Mouse (Mus musculus) embryonic facial prominence, embryonic 13.5 days (tissue): Measurements from ENCODE around the gene Fbh1. TPM values are rescaled to one million over a fixed set of nuclear protein-coding genes. Genes with fewer than 3 reads are reported as not detected.

Experiments
- ATAC-seq: fragments of 200-750 bp; cut with Nextera tagmentation; 2 replicates; pipeline ENCODE4 v1.8.0; 2017; ENCODE audit warnings: low read depth; ENCODE audit not compliant: insufficient number of reproducible peaks, insufficient read depth, low FRiP score, low TSS enrichment
- H3K27ac ChIP-seq: fragments of 300-500 bp; sonication (generic); 2 replicates; pipeline ENCODE4 v1.5.1; 2015; ENCODE audit warnings: moderate library complexity, mild to moderate bottlenecking, inconsistent platforms
- H3K27me3 ChIP-seq: fragments of 300-500 bp; sonication (generic); 2 replicates; pipeline ENCODE4 v1.6.1; 2015; ENCODE audit warnings: mild to moderate bottlenecking, inconsistent platforms
- H3K36me3 ChIP-seq: fragments of 300-500 bp; sonication (generic); 2 replicates; pipeline ENCODE4 v1.6.1; 2015; ENCODE audit warnings: mild to moderate bottlenecking, inconsistent platforms
- H3K4me1 ChIP-seq: fragments of 300-500 bp; sonication (generic); 2 replicates; pipeline ENCODE4 v1.6.1; 2015; ENCODE audit warnings: inconsistent platforms
- H3K4me2 ChIP-seq: fragments of 300-500 bp; sonication (generic); 2 replicates; pipeline ENCODE4 v1.6.1; 2015; ENCODE audit warnings: moderate library complexity, mild to moderate bottlenecking, inconsistent platforms
- H3K4me3 ChIP-seq: fragments of 300-500 bp; sonication (generic); 2 replicates; pipeline ENCODE4 v1.5.1; 2015; ENCODE audit warnings: mild to moderate bottlenecking, inconsistent platforms
- H3K9ac ChIP-seq: fragments of 300-500 bp; sonication (generic); 2 replicates; pipeline ENCODE4 v1.6.1; 2015; ENCODE audit warnings: mild to moderate bottlenecking, inconsistent platforms
- H3K9me3 ChIP-seq: fragments of 300-500 bp; sonication (generic); 2 replicates; pipeline ENCODE4 v1.6.1; 2016; ENCODE audit warnings: inconsistent platforms
- WGBS: fragments of 180-500 bp; shearing (Covaris S2); methylation state at CpG from one replicate; pipeline ENCODE4 v1.1.7; 2015; ENCODE audit warnings: mixed read lengths; 5-methylcytosine and 5-hydroxymethylcytosine counted together
- polyA plus RNA-seq: library from polyadenylated mRNA; unstranded; fragments of >200 nt; fragmentation: Nextera tagmentation; extraction: Ambion mirVana; gene quantifications from 2 replicates; pipeline ENCODE4 v1.2.1, GENCODE M21; 2015

Fbh1 gene
- polyA plus RNA-seq, 1 experiment from 2014 or later: 121 TPM

DNA sequence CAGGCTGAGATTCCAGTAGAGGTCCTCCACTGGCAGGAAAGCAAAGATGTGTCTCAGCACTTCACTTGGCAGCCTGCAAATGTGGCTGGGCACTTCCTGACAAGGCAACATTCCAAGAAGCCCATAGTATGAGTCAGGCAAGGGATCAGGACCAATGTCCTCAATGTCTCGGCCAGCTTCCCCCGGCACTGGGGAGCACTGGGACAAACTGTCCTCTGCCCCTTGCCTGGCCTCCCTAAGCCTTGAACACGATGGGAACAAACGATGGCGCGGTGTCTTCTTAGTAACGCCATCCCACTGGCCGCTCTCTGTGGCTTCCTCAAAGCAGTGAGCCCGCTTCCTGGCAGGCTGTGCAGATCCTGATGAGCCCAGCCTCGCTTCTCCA is 10.2 kb downstream of the Fbh1 start:
- ATAC-seq: no peak
- 85% methylated on average over 10 of the region's 10 CpGs for WGBS
- no peaks in the 10 kb centered on the region for H3K4me1 ChIP-seq
- no peak overlapping the region for H3K27ac ChIP-seq
- H3K4me2 ChIP-seq: no peak overlapping the region
- no peaks in the 10 kb centered on the region for H3K9me3 ChIP-seq
- peaks cover 72% of the 10 kb centered on the region for H3K36me3 ChIP-seq
- no peak overlapping the region for H3K9ac ChIP-seq
- H3K27me3 ChIP-seq: no peaks in the 10 kb centered on the region
- no peak overlapping the region for H3K4me3 ChIP-seq

DNA sequence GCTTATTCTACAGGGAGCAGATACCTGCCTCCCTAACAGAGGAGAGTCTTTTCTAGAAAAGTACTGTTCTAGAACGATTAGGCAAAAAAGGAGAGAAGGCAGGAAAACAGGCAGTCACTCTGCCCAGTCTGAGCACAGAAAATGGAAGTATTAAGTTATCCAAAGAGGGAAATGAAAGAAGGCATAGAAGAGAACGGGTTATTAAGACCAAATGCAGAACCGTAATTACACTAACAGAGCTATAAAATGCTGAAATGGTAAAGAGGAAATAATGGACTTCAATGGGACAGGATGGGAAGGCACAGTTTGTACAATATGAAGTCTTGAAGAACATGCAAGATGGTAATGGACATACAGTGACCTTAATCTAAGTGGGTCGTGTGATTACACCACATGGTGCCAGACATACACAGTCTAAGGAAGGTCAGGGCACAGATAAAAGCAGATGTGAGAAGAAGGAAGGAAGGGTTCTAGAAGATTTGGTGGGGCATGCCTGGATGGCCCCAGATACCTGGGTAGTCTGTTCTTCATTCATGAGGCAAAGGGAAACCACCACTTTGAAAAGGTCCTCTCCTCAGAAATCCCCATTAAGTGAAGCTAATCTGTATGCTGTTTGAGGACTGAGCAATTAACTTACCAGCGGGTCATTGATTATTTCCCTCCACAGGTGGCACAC is 10.8 kb downstream of the Fbh1 start:
- H3K36me3 ChIP-seq: peaks cover 77% of the 10 kb centered on the region
- H3K4me1 ChIP-seq: no peaks in the 10 kb centered on the region
- WGBS: 74% methylated on average over 5 of the region's 5 CpGs
- no peak for ATAC-seq
- no peak overlapping the region for H3K4me2 ChIP-seq
- H3K27ac ChIP-seq: no peak overlapping the region
- H3K9ac ChIP-seq: no peak overlapping the region
- H3K27me3 ChIP-seq: no peaks in the 10 kb centered on the region
- no peaks in the 10 kb centered on the region for H3K9me3 ChIP-seq
- H3K4me3 ChIP-seq: no peak overlapping the region

DNA sequence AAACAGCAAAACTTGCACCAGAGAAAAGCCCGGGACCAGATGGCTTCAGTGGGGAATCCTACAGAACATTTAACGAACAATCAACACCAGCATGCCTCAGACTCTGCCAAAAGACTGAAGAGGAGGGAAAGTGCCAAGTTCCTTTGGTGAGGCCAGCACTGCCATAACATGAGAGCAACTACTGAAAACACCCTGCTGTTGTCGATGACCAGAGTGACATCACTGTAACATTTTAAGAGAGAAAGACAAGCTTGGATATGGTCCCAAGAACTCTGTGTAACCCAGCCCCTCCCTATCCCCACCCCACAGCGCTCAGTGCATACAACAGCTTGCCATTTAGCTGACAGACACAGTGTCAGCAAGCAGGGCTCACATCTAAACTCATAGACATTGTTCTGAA is 11.7 kb downstream of the Fbh1 start:
- H3K36me3 ChIP-seq: peaks cover 86% of the 10 kb centered on the region
- no peak overlapping the region for H3K9ac ChIP-seq
- H3K4me2 ChIP-seq: no peak overlapping the region
- no peak overlapping the region for H3K4me3 ChIP-seq
- no peaks in the 10 kb centered on the region for H3K27me3 ChIP-seq
- ATAC-seq: no peak
- H3K27ac ChIP-seq: no peak overlapping the region
- 90% methylated on average over 4 of the region's 4 CpGs for WGBS
- H3K4me1 ChIP-seq: no peaks in the 10 kb centered on the region
- no peaks in the 10 kb centered on the region for H3K9me3 ChIP-seq

DNA sequence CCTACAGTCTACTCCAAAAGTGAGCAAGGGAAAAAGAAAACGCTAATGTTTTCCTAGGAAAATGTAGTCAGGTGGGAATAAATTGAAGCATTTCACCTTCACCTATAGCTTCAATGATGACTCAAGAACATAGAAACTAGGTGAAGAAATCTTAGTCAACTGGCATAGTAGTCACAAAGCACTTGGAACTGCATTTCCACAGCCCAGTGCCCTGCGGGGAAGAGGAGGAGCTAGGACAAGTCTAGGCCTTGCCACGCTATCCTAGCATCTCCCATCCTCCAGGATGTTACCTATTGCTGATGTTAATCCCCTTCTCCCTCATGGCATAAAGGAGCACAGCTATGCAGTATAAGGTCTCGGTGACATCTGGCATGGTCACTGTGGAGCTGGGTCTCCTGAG is 14.8 kb downstream of the Fbh1 start:
- peaks cover 99% of the 10 kb centered on the region for H3K36me3 ChIP-seq
- no peaks in the 10 kb centered on the region for H3K4me1 ChIP-seq
- H3K27me3 ChIP-seq: no peaks in the 10 kb centered on the region
- no peak overlapping the region for H3K4me3 ChIP-seq
- H3K27ac ChIP-seq: no peak overlapping the region
- H3K9ac ChIP-seq: no peak overlapping the region
- no peaks in the 10 kb centered on the region for H3K9me3 ChIP-seq
- no peak overlapping the region for H3K4me2 ChIP-seq
- no peak for ATAC-seq
- 95% methylated on average over 4 of the region's 4 CpGs for WGBS

DNA sequence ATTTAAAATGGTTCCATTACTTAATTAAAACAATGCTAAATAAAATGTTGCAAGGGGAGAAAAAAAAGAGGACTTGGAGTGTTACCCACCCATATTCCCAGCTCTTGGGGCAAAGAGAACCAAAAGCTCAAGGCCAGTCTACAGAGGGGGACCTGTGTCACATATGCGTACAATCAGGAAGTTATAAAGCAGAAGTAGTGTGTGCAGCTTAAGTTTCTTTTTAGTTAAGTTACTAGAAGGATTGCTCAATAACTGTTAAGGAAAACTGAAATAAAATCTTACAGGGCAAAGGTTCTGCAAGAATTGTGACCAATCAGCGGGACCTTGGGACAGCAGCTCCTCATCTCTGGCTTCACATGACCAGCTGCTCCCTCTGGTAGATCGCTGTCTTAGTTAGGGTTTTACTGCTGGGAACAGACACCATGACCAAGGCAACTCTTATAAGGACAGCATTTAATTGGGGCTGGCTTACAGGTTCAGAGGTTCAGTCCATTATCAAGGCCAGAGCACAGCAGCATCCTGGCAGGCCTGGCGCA is 37.8 kb downstream of the Fbh1 start:
- no peak overlapping the region for H3K27ac ChIP-seq
- no peak overlapping the region for H3K4me3 ChIP-seq
- no peaks in the 10 kb centered on the region for H3K9me3 ChIP-seq
- WGBS: 94% methylated on average over 4 of the region's 4 CpGs
- H3K9ac ChIP-seq: no peak overlapping the region
- H3K4me1 ChIP-seq: no peaks in the 10 kb centered on the region
- H3K36me3 ChIP-seq: peaks cover 59% of the 10 kb centered on the region
- no peak for ATAC-seq
- H3K27me3 ChIP-seq: no peaks in the 10 kb centered on the region
- no peak overlapping the region for H3K4me2 ChIP-seq

DNA sequence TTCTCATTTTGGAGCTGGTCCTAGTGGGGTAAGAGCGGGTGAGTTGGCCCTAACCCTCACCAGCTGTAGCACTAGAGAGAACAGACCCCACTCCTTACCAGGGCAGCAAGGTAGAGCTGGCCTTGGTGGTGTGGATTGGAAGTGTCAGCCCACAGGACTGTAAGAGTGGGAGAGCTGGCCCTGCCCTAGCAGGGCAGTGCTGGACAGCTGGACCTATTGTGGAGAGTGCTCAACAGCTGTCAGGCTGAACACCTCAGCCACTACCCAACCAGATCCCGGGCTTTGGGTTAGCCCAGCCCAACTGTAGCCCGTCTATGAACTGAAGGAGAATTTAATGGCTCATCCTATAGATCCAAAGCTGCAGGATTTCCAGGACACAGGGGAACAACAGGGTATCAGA is 38.6 kb downstream of the Fbh1 start:
- H3K27me3 ChIP-seq: no peaks in the 10 kb centered on the region
- H3K4me1 ChIP-seq: no peaks in the 10 kb centered on the region
- WGBS: 90% methylated on average over 3 of the region's 3 CpGs
- H3K9me3 ChIP-seq: no peaks in the 10 kb centered on the region
- H3K4me3 ChIP-seq: no peak overlapping the region
- H3K4me2 ChIP-seq: no peak overlapping the region
- no peak for ATAC-seq
- H3K9ac ChIP-seq: no peak overlapping the region
- H3K36me3 ChIP-seq: peaks cover 54% of the 10 kb centered on the region
- no peak overlapping the region for H3K27ac ChIP-seq

DNA sequence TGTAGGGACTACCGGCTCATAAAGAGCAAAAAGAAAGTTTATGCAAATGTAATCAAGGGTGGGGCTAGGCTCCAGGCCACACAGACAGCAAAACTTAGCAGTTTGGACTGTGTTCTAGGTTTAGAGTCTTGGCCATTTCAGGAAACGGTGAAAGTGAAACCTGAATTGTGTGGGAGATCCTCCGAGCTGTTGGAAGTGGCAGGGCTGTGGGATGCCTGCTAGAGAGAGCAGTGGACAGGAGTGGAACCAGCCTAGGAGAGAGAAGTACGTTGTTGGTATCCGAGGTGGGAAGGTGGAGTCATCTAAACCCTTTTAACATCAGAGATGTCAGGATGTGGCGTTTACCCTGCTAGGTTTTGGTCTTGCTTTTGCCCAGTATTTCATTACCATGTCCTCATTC is 41.5 kb downstream of the Fbh1 start:
- 83% methylated on average over 6 of the region's 6 CpGs for WGBS
- Histone ChIP-seq H3K9me3 (no peaks in the 10 kb centered on the region), H3K4me2 (no peak overlapping the region), H3K27me3 (no peaks in the 10 kb centered on the region), H3K9ac (no peak overlapping the region), H3K4me1 (no peaks in the 10 kb centered on the region), H3K27ac (no peak overlapping the region), H3K36me3 (peaks cover 25% of the 10 kb centered on the region), H3K4me3 (no peak overlapping the region)
- no peak for ATAC-seq

DNA sequence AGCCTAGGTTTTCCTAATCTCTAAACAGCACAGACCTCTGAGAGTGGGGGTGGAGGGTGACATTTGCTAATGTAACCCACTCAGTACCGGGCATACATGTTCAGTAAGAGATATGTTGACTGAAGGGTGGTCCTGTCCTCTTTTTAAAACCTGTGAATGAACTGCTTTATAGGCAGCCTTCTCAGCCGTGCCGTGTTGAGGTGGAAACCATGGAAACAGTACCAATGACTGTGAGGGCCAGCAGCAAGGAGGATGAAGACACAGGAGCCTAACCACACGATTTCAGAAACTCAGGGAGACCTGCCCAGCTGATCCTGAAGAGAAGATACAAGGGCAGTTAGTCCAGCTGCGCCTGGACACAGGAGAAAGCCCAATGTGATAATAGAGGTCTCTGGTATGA is 44.4 kb downstream of the Fbh1 start:
- peaks cover 2% of the 10 kb centered on the region; the same call in 1 of the 2 replicates for H3K36me3 ChIP-seq
- no peaks in the 10 kb centered on the region for H3K27me3 ChIP-seq
- no peak overlapping the region for H3K4me2 ChIP-seq
- H3K9ac ChIP-seq: no peak overlapping the region
- no peak for ATAC-seq
- no peaks in the 10 kb centered on the region for H3K9me3 ChIP-seq
- H3K4me1 ChIP-seq: no peaks in the 10 kb centered on the region
- no peak overlapping the region for H3K4me3 ChIP-seq
- no peak overlapping the region for H3K27ac ChIP-seq
- WGBS: 69% methylated on average over 5 of the region's 5 CpGs

DNA sequence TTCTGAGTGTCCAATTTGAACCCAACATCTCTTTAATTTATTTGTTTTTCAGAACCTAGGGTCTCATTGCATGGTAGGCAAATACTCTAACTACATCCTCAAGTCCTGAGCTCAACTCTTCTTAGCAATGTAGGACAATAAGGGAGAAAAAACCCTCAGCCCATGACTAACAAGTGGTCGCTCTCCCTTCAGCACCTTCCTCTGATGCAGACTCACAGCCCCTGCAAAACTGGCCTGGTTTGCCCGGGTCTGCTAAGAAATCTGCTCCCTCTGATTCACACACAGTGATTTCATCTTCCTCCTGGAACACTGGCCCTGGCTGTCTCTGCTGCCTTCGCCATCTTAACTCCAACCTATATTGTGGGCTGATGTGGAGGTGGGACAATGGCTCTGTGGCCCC is 48.3 kb downstream of the Fbh1 start:
- WGBS: 49% methylated on average over 3 of the region's 3 CpGs
- no peaks in the 10 kb centered on the region for H3K9me3 ChIP-seq
- H3K4me3 ChIP-seq: no peak overlapping the region

DNA sequence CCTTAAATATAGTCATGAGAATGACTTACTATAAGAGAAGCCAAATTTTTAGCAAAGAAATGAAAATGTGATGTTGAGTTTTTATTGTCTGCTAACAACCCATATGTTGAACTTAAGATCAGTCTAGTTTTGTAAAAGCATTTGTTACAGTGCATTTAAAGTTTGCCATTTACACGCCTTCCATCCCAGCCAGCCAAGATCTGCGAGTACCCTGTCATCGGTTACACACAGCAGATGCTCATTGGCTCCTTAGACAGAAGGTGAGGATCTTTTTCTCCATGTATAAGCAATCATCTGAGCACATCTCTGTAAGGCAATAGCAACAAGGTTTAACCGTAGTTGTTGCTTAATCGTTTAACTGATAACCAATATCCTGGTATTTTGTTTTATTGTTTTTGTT is 49.8 kb downstream of the Fbh1 start:
- WGBS: 90% methylated on average over 5 of the region's 5 CpGs
- Histone ChIP-seq H3K9me3 (no peaks in the 10 kb centered on the region), H3K4me2 (no peak overlapping the region), H3K27me3 (no peaks in the 10 kb centered on the region), H3K27ac (no peak overlapping the region), H3K4me1 (no peaks in the 10 kb centered on the region), H3K36me3 (no peaks in the 10 kb centered on the region), H3K9ac (no peak overlapping the region), H3K4me3 (no peak overlapping the region)
- no peak for ATAC-seq

More for the DNA sequence above, 48.3 kb downstream of the Fbh1 start:
- no peak for ATAC-seq
- Histone ChIP-seq H3K4me2 (no peak overlapping the region), H3K9ac (no peak overlapping the region), H3K27ac (no peak overlapping the region), H3K27me3 (no peaks in the 10 kb centered on the region), H3K36me3 (no peaks in the 10 kb centered on the region), H3K4me1 (no peaks in the 10 kb centered on the region)

DNA sequence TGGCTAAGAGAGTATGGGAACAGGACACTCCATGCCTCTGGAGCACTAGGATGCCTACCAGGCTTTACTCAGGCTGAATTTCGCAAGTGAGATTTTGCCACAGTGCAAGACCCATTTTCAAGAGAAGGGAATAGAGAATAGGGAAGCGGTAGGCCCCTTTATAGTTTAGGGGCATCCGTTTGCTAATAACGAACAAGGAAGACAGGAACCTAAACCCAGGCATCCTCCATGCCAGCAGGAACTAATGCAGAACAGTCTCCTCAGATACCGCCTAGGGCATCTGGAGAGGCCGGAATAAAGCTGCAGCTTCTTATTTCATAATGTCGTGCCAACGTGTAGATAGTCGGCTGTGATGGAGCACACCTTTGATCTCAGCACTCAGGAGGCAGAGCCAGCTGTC is 54.8 kb downstream of the Fbh1 start:
- H3K9ac ChIP-seq: no peak overlapping the region
- no peak overlapping the region for H3K4me2 ChIP-seq
- no peak overlapping the region for H3K27ac ChIP-seq
- no peaks in the 10 kb centered on the region for H3K4me1 ChIP-seq
- H3K9me3 ChIP-seq: no peaks in the 10 kb centered on the region
- no peaks in the 10 kb centered on the region for H3K27me3 ChIP-seq
- H3K4me3 ChIP-seq: no peak overlapping the region
- no peak for ATAC-seq
- WGBS: 70% methylated on average over 9 of the region's 9 CpGs
- H3K36me3 ChIP-seq: no peaks in the 10 kb centered on the region

DNA sequence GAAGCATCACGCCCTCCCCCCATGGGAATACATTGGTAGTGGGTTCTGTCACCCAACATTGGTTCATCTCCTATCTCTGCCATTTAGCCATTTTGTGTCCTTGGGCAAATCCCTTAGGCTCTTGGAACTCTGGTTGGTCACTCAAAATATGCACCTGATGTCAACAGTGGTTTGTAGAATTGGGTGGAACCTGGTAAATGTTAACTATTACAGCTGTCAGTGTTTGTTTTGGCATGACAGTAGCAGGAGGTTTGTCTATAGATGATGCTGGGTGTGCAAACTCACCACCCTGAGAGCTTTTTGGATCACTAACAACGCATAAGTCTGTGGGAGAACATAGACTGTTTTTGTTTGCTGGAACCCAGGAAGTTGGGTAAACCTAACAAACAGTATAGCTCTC is 58.8 kb downstream of the Fbh1 start:
- 85% methylated on average over 2 of the region's 2 CpGs for WGBS
- no peaks in the 10 kb centered on the region for H3K36me3 ChIP-seq
- no peak for ATAC-seq
- H3K4me3 ChIP-seq: no peak overlapping the region
- no peak overlapping the region for H3K9ac ChIP-seq
- H3K4me1 ChIP-seq: no peaks in the 10 kb centered on the region
- H3K27me3 ChIP-seq: no peaks in the 10 kb centered on the region
- no peak overlapping the region for H3K4me2 ChIP-seq
- H3K27ac ChIP-seq: no peak overlapping the region
- H3K9me3 ChIP-seq: no peaks in the 10 kb centered on the region
